Mouse (Mus musculus): ENCODE results near the gene Rwdd1. TPM values are rescaled to one million over a fixed set of nuclear protein-coding genes. Genes with fewer than 3 reads are reported as not detected.
"Not testable (repeated sequence)": the region's sequence is repeated elsewhere in the genome, so short reads cannot be mapped to it uniquely, and the experiment has no call there.

The Rwdd1 gene
- polyA plus RNA-seq, 1 experiment from 2014 or later = 153 TPM

- H3K4me2 ChIP-seq = no peak overlapping the region
- peaks cover 93% of the 10 kb centered on the region for H3K36me3 ChIP-seq
- H3K9ac ChIP-seq (replicated peaks) = no peak overlapping the region
- H3K27ac ChIP-seq = no peak overlapping the region
- H3K27me3 ChIP-seq = no peaks in the 10 kb centered on the region
- no peaks in the 10 kb centered on the region for H3K9me3 ChIP-seq
- H3K4me1 ChIP-seq (replicated peaks) = no peaks in the 10 kb centered on the region
- H3K4me3 ChIP-seq (replicated peaks) = no peak overlapping the region
- ATAC-seq (ENCODE audit: insufficient number of reproducible peaks, insufficient read depth, low FRiP score, low TSS enrichment, low read depth) = no peak
These were observed 21.0 kb downstream of the Rwdd1 start for GRCm38 (mm10) chr10:33998397-33998796.

GRCm38 (mm10) chr10:33996686-33997085 lies 22.7 kb downstream of the Rwdd1 start:
- H3K9me3 ChIP-seq; H3K27ac ChIP-seq; H3K4me3 ChIP-seq (replicated peaks); H3K27me3 ChIP-seq; H3K4me2 ChIP-seq; H3K9ac ChIP-seq (replicated peaks); H3K4me1 ChIP-seq (replicated peaks); ATAC-seq (ENCODE audit: insufficient number of reproducible peaks, insufficient read depth, low FRiP score, low TSS enrichment, low read depth): not testable (repeated sequence)
- 92% methylated on average over 6 of the region's 8 CpGs for whole genome bisulfite sequencing
- peaks cover 90% of the 10 kb centered on the region for H3K36me3 ChIP-seq

GRCm38 (mm10) chr10:33986771-33987170 lies 32.7 kb downstream of the Rwdd1 start:
- no peaks in the 10 kb centered on the region for H3K27me3 ChIP-seq
- no peaks in the 10 kb centered on the region for H3K9me3 ChIP-seq
- H3K9ac ChIP-seq (replicated peaks) = no peak overlapping the region
- ATAC-seq (ENCODE audit: insufficient number of reproducible peaks, insufficient read depth, low FRiP score, low TSS enrichment, low read depth) = peak; percentile 59; the same call in 1 of the 2 replicates
- no peak overlapping the region for H3K27ac ChIP-seq
- H3K4me1 ChIP-seq (replicated peaks) = no peaks in the 10 kb centered on the region
- WGBS = 25% methylated on average over 4 of the region's 4 CpGs
- no peak overlapping the region for H3K4me3 ChIP-seq (replicated peaks)
- H3K4me2 ChIP-seq = no peak overlapping the region
- peaks cover 11% of the 10 kb centered on the region for H3K36me3 ChIP-seq

GRCm38 (mm10) chr10:33974781-33975494 lies 44.5 kb downstream of the Rwdd1 start:
- ATAC-seq (ENCODE audit: insufficient number of reproducible peaks, insufficient read depth, low FRiP score, low TSS enrichment, low read depth) = no peak
- Histone ChIP-seq H3K9ac (replicated peaks) (no peak overlapping the region), H3K9me3 (peaks cover 7% of the 10 kb centered on the region; the same call in 1 of the 2 replicates), H3K4me1 (replicated peaks) (no peaks in the 10 kb centered on the region), H3K27ac (no peak overlapping the region), H3K4me2 (no peak overlapping the region), H3K4me3 (replicated peaks) (no peak overlapping the region), H3K36me3 (no peaks in the 10 kb centered on the region), H3K27me3 (no peaks in the 10 kb centered on the region)
- WGBS = 91% methylated on average over 7 of the region's 7 CpGs

- Histone ChIP-seq H3K9me3 (no peaks in the 10 kb centered on the region), H3K4me1 (replicated peaks) (peaks cover 10% of the 10 kb centered on the region), H3K9ac (replicated peaks) (no peak overlapping the region), H3K4me2 (no peak overlapping the region), H3K36me3 (peaks cover 14% of the 10 kb centered on the region), H3K4me3 (replicated peaks) (no peak overlapping the region), H3K27ac (no peak overlapping the region), H3K27me3 (no peaks in the 10 kb centered on the region)
- 75% methylated on average over 3 of the region's 3 CpGs for WGBS
- ATAC-seq (ENCODE audit: insufficient number of reproducible peaks, insufficient read depth, low FRiP score, low TSS enrichment, low read depth) = no peak
These were observed 66.9 kb downstream of the Rwdd1 start for GRCm38 (mm10) chr10:33952509-33952908.

GRCm38 (mm10) chr10:33950803-33951583 lies 68.4 kb downstream of the Rwdd1 start, which contains the start of gene Zup1:
Gene Zup1 (minus strand): TSS chr10:33951269.
- ATAC-seq (ENCODE audit: insufficient number of reproducible peaks, insufficient read depth, low FRiP score, low TSS enrichment, low read depth) = peak; percentile 96
- Histone ChIP-seq H3K4me1 (replicated peaks) (peaks cover 10% of the 10 kb centered on the region), H3K9ac (replicated peaks) (peak within 1 kb of the TSS; percentile 94), H3K27me3 (no peaks in the 10 kb centered on the region), H3K9me3 (no peaks in the 10 kb centered on the region), H3K4me3 (replicated peaks) (peak within 1 kb of the TSS; percentile 76), H3K27ac (peak within 1 kb of the TSS; percentile 87), H3K36me3 (peaks cover 14% of the 10 kb centered on the region), H3K4me2 (peak within 1 kb of the TSS; percentile 71)
- WGBS = 3% methylated on average over 42 of the region's 42 CpGs

Other genes starting within 250 kb of the Rwdd1 start
- not detected in 2 replicates for gene Sult3a2, start 232.9 kb downstream of the Rwdd1 start, polyA plus RNA-seq (2016; fragmentation: Nextera tagmentation; extraction: Ambion mirVana)
- not detected in 2 replicates for gene Sult3a1, start 161.9 kb downstream of the Rwdd1 start, polyA plus RNA-seq (2016; fragmentation: Nextera tagmentation; extraction: Ambion mirVana)
- 0.05 TPM in 1 of 2 replicates, not detected in the other for gene Rsph4a, start 114.5 kb downstream of the Rwdd1 start, polyA plus RNA-seq (2016; fragmentation: Nextera tagmentation; extraction: Ambion mirVana)
- gene Zup1, start 68.4 kb downstream of the Rwdd1 start, polyA plus RNA-seq (2016; fragmentation: Nextera tagmentation; extraction: Ambion mirVana) = 28.0 and 28.1 TPM in 2 replicates
- gene Trappc3l, start 18.0 kb upstream of the Rwdd1 start, polyA plus RNA-seq (2016; fragmentation: Nextera tagmentation; extraction: Ambion mirVana) = not detected in 2 replicates
- not detected in 2 replicates for gene Calhm4, start 24.7 kb upstream of the Rwdd1 start, polyA plus RNA-seq (2016; fragmentation: Nextera tagmentation; extraction: Ambion mirVana)
- gene Calhm5, start 76.9 kb upstream of the Rwdd1 start, polyA plus RNA-seq (2016; fragmentation: Nextera tagmentation; extraction: Ambion mirVana) = 0.06 and 0.15 TPM in 2 replicates
- 1.2 and 1.3 TPM in 2 replicates for gene Calhm6, start 108.4 kb upstream of the Rwdd1 start, polyA plus RNA-seq (2016; fragmentation: Nextera tagmentation; extraction: Ambion mirVana)
- gene Dse, start 188.1 kb upstream of the Rwdd1 start, polyA plus RNA-seq (2016; fragmentation: Nextera tagmentation; extraction: Ambion mirVana) = 39.0 and 42.7 TPM in 2 replicates